Mouse (Mus musculus) ES-E14 (cell line): ENCODE data around the gene Stam.

Experiments
- CHD2 ChIP-seq: IDR thresholded peaks from 2 replicates; pipeline ENCODE4 v1.6.1; 2014; ENCODE audit warnings: mild to moderate bottlenecking, low read depth, low read length, inconsistent platforms
- MAFK ChIP-seq: IDR thresholded peaks from 2 replicates; pipeline ENCODE4 v1.6.1; 2014; ENCODE audit warnings: mild to moderate bottlenecking, low read depth, low read length, inconsistent platforms; ENCODE audit not compliant: insufficient read depth

DNA sequence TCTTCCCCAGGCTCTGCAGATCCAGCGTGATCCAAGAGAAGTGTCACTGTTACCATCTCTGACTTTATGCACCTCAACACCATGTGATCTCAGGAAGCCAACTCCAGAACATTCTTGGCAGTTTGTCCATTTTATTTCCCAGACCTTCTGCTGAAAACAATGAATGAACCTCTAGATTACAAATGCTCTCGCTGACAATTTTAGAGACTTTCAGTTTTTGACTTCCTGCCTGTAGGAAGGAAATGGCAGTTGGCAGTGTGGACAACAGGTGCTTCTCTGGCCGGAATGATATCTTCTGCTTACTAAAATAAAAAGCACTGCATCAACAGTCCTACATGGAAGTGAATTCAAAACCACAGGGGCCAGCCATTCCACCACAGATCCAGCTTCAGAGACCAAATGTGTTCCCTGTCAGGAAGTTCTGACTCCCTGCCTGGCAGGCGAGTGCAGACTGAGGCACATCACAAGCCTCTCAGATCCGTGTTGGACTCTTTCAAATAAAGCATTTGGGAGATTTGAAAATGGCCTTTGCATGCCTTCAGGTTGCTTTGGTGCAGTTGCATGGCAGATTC is 90.6 kb downstream of the Stam start:
- no peak for TF ChIP-seq MAFK
- no peak for TF ChIP-seq CHD2
